Mouse (Mus musculus) G1E (cell line): Measurements from ENCODE around the gene Vmn2r103. TPM values are rescaled to one million over a fixed set of nuclear protein-coding genes. Genes with fewer than 3 reads are reported as not detected.

Source experiments
- ATAC-seq: 2 replicates; pipeline ENCODE4 v1.8.0; 2016; ENCODE audit warnings: mild to moderate bottlenecking; ENCODE audit not compliant: insufficient number of reproducible peaks, poor library complexity, low FRiP score, severe bottlenecking; ENCODE audit errors: extremely low read depth
- DNase-seq: peaks from one replicate; pipeline ENCODE4 v3.0.0; 2012; ENCODE audit warnings: low spot score
- H3K27me3 ChIP-seq: 2 replicates; pipeline ENCODE4 v1.6.1; 2012; ENCODE audit warnings: mild to moderate bottlenecking, low read length, inconsistent platforms; ENCODE audit not compliant: insufficient read depth
- H3K36me3 ChIP-seq: replicated peaks from 2 replicates; pipeline ENCODE3; 2012; ENCODE audit warnings: mild to moderate bottlenecking, inconsistent platforms
- H3K4me1 ChIP-seq: 2 replicates; pipeline ENCODE4 v1.6.1; 2012; ENCODE audit warnings: low read depth, low read length, inconsistent platforms, mixed read lengths; ENCODE audit not compliant: insufficient read depth
- H3K4me3 ChIP-seq: 2 replicates; pipeline ENCODE4 v1.5.1; 2012; ENCODE audit warnings: low read depth, mild to moderate bottlenecking, inconsistent platforms, low read length, moderate library complexity, mixed read lengths
- H3K9me3 ChIP-seq: replicated peaks from 2 replicates; pipeline ENCODE4 v1.6.1; 2012; ENCODE audit warnings: inconsistent platforms
- CTCF ChIP-seq: IDR thresholded peaks from 2 replicates; pipeline ENCODE4 v1.5.1; 2012; ENCODE audit warnings: low read depth, low read length, inconsistent platforms, mixed read lengths
- GATA1 ChIP-seq: IDR thresholded peaks from 2 replicates; pipeline ENCODE4 v1.6.1; 2012; ENCODE audit warnings: borderline replicate concordance, low read length, inconsistent platforms, mixed read lengths
- GATA2 ChIP-seq: IDR thresholded peaks from 2 replicates; pipeline ENCODE4 v1.6.1; 2012; ENCODE audit warnings: low read depth, low read length, inconsistent platforms, borderline replicate concordance
- POLR2AphosphoS5 ChIP-seq: IDR thresholded peaks from 2 replicates; pipeline ENCODE4 v1.6.1; 2012; ENCODE audit warnings: low read depth, low read length, inconsistent platforms; ENCODE audit not compliant: insufficient replicate concordance
- TAL1 ChIP-seq: conservative IDR thresholded peaks from 2 replicates; pipeline ENCODE4 v1.6.1; 2012; ENCODE audit warnings: low read depth, low read length, inconsistent platforms, mixed read lengths
- polyA plus RNA-seq: library from polyadenylated mRNA; stranded (reverse); fragments of >175 nt; gene quantifications from 2 replicates; pipeline ENCODE4 v1.2.3, GENCODE M21; 2012
- total RNA-seq, 2 experiments: library from RNA; stranded (forward) in 1 of 2; stranded (reverse) in 1 of 2; fragments of 200-1000 nt in 1 of 2; fragments of >200 nt in 1 of 2; fragmentation: Nextera tagmentation in 1 of 2; gene quantifications; 2 replicates each; pipeline ENCODE4 v1.2.3; 2014 to 2017

The Vmn2r103 gene
- total RNA-seq (2014; fragmentation: Nextera tagmentation) (not detected in 2 replicates), total RNA-seq (2017) (0.17 TPM in 1 of 2 replicates, not detected in the other), polyA plus RNA-seq (not detected in 2 replicates)

- Histone ChIP-seq H3K4me3 (no peak within 1 kb of the TSS), H3K27me3 (no peaks in the 10 kb centered on the region), H3K36me3 (no peaks in the 10 kb centered on the region), H3K4me1 (no peaks in the 10 kb centered on the region), H3K9me3 (no peaks in the 10 kb centered on the region)
- TF ChIP-seq GATA1 = no peak
- TF ChIP-seq TAL1 = no peak
- no peak for TF ChIP-seq CTCF
- ATAC-seq (no peak), DNase-seq (no peak)
Measured at GRCm38 (mm10) chr17:19773063-19773462, at the start of gene Vmn2r103. Gene Vmn2r103 (plus strand): TSS chr17:19773363.

GRCm38 (mm10) chr17:19778994-19779393 is 5.8 kb downstream of the Vmn2r103 start:
- no peak for ATAC-seq
- H3K27me3 ChIP-seq = no peaks in the 10 kb centered on the region
- no peak overlapping the region for H3K4me3 ChIP-seq
- DNase-seq = no peak
- no peaks in the 10 kb centered on the region for H3K36me3 ChIP-seq
- H3K4me1 ChIP-seq = no peaks in the 10 kb centered on the region
- TF ChIP-seq GATA2 = no peak
- no peak for TF ChIP-seq CTCF
- no peak for TF ChIP-seq TAL1
- no peak for TF ChIP-seq POLR2AphosphoS5
- TF ChIP-seq GATA1 = no peak
- no peaks in the 10 kb centered on the region for H3K9me3 ChIP-seq

GRCm38 (mm10) chr17:19789248-19789647 is 16.1 kb downstream of the Vmn2r103 start:
- ATAC-seq = no peak
- Histone ChIP-seq H3K4me3 (no peak overlapping the region), H3K36me3 (no peaks in the 10 kb centered on the region), H3K9me3 (no peaks in the 10 kb centered on the region), H3K27me3 (no peaks in the 10 kb centered on the region), H3K4me1 (no peaks in the 10 kb centered on the region)
- DNase-seq = no peak
- TF ChIP-seq POLR2AphosphoS5 (no peak), CTCF (no peak), GATA1 (no peak), GATA2 (no peak), TAL1 (no peak)

Other genes with a start within 250 kb of the Vmn2r103 start
- not detected in 2 replicates for gene Vmn2r101, start 196.1 kb upstream of the Vmn2r103 start, total RNA-seq (2014; fragmentation: Nextera tagmentation)
- under 0.01 and 0.11 TPM in 2 replicates for gene Vmn2r101, start 196.1 kb upstream of the Vmn2r103 start, total RNA-seq (2017)
- gene Vmn2r101, start 196.1 kb upstream of the Vmn2r103 start, polyA plus RNA-seq = not detected in 2 replicates
- not detected in 2 replicates for gene Vmn2r102, start 113.0 kb upstream of the Vmn2r103 start, total RNA-seq (2014; fragmentation: Nextera tagmentation)
- gene Vmn2r102, start 113.0 kb upstream of the Vmn2r103 start, total RNA-seq (2017) = under 0.01 and 0.05 TPM in 2 replicates
- gene Vmn2r102, start 113.0 kb upstream of the Vmn2r103 start, polyA plus RNA-seq = not detected in 2 replicates